Mouse (Mus musculus) layer of hippocampus, adult 18-20 months (tissue): ENCODE results near the gene Ap1g2. TPM values are rescaled to one million over a fixed set of nuclear protein-coding genes. Genes with fewer than 3 reads are reported as not detected.

Experiments used
- DNase-seq, 2 experiments: peaks; one replicate each; pipeline ENCODE4 v3.0.0; 2022; ENCODE audit warnings: low spot score in 2 of 2
- total RNA-seq, 2 experiments: library from RNA; stranded (reverse); gene quantifications; 2 replicates each; pipeline ENCODE4 v1.2.3; 2021

Gene Ap1g2
- total RNA-seq, 2 experiments from 2014 or later, result 11.3 to 14.9 TPM

DNA sequence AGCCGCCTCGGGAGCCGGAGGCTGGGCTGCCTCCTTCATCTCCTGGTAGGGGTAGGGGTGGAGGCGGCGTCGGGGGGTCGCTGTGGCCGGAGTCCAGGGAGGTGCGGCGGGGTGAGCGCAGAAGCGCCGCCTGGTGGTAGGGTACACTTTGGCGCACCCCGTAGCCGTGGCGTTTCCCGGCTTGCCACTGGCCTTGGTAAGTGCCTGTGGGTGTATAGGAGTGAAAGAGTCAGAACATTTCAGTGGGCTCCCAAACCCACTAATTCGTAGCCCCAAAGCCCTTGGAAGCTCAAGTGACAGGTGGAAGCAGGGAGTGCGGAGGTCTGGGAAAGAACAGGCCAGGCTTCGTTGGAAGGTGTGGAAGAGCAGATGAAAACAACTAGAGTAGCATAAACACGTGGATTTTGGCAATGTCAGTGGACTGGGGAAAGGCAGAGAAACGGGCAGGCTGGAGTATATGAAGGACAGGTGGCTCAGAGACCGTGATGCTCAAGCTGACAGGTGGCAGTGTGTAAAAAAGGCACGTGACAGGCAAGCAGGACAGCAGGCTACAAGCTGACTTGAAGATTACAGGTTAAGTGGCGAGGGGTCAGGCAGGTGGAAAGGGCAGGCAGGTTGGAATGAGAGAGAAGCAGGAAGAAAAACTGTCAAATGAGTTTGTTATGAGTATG lies 7.7 kb upstream of the Ap1g2 start:
- no peak for DNase-seq

DNA sequence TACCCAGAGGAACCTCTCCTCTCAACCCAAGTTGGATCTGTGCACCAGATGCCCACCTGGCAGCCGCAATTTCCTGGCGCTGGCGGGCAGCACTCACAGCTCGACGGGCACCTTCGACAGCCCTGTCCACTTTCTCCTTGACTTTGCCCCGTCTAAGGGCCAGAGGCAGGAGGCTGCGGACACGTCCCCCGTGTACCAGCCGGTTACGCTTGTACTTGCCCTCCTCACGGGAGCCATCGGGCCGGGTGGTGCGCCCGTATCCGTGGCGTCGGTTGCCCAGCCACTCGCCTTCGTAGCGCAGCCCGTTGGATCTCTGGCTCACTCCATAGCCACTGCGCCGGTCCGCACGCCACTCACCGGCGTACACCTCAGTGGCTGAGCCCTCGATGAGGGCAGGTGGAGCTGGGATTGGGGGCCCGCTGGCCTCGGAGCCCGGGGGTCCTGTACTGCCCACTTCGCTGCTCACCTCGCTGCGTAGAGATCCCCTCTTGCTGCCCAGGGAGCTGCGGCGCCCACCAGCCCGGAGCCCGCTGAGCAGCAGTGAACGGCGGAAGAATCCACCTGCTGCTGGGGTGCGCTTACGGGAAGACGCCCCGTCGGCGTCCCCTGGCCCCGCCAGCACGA lies 7.1 kb upstream of the Ap1g2 start:
- DNase-seq, result no peak

DNA sequence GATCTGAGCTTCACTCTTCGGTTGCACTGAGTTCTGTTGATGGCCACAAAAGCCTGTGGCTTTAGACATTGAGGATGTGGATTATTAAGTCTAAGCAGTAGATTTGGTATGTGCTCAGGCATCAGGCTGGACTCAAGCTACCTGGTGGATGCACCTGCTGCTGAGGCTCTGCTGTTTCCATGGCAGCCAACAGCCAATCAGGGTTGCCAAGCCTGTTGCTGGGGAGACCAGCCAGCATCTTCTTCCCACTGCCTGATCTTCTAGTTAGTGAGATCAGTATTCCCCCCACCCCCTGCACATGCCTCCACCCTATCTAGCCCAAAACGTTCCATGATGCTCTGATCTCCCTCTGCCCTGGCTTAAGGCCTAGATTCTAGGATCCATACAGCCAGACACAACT lies 5.3 kb upstream of the Ap1g2 start:
- DNase-seq, result no peak

DNA sequence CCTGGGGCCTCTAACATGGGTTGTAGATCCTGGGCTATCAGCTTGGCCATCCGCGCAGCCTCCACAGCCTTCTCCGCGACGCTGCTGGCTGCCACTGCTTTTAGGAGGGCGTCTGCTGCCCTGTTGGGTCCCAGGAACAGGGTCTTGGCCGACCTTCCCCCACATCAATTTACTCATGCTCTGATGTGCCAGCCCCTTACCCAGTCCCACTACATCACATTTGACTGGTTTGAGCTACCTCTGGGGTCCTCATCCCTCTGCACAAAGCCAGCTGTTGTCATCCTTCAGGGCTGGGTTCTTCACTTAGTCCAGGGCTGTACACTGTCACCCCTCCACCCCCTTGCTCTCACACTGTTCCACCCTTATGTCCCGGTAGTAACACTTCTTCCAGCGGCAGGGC lies 3.7 kb upstream of the Ap1g2 start:
- DNase-seq, result no peak

DNA sequence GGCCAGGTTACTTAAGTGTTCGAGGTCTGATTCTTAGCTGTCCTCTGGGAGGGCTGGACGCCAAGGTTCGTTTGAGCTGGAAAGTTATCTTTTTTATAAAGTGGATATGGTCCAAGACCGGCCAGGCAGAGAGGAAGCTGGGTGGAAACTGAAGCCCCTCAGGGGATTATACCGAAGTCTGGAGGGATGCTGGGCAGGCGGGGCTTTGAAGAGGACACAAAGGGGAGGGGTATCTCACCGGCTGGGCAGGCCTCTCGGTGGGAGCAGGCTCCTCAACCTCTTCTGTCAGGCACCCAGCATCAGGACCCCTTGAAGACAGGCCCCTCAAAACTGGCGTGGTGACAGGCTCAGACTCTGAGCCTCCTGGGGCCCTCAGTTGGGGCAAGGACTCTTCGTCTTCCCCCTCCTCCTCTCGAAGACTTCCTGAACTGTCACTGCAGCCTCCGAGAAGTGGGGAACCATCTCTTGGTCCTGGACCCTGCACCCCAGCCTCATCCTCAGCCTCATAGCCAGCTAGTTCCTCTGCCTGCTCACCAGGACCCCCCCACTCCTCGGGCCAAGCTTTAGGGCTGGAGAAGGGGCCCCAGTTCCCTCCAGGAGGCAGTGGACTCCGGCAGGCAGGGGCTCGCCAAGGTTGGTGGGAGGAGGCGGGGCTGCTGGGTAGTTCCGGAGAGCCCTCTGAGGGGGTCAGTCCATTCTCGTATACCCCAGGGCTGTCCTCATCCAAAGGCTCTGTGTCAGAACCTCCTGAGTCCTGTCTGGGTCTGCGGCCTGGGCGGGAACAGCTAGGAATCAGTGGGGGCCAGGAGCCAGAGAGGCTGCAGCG lies 2.9 kb upstream of the Ap1g2 start:
- DNase-seq, result no peak

DNA sequence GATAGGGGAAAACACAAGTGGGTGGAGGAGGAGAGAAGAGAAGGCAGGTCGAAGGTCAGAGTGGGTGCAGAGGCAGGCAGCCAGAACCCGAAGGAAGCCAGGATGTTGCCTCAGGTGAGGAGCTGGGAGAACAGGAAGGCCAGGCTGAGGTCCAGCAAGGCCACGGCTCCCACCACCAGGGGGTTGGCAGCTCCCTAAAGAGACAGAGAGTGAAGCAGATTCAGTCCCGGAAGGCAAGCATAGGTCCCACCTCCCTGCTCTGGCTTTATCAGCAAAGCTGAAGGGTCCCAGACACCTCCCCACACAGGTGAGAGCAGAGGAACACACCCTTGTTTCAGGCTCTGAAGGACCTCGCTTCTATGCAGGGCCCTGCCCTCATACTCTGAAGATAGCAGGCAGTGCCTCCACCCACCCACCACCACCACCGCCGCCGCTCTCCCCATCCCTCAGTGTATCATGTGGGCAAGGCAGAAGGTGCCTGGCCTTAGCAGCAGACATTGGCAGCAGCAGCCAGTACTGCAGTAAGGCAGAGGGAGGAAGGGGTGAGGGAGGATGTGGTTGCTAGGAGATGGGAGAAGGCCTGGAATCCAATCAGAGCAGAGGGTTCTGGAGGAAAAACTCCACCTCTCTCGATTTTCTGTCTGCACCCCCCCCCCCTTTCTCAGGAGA lies 1.9 kb upstream of the Ap1g2 start:
- DNase-seq, result peak; percentile 89 to 92

DNA sequence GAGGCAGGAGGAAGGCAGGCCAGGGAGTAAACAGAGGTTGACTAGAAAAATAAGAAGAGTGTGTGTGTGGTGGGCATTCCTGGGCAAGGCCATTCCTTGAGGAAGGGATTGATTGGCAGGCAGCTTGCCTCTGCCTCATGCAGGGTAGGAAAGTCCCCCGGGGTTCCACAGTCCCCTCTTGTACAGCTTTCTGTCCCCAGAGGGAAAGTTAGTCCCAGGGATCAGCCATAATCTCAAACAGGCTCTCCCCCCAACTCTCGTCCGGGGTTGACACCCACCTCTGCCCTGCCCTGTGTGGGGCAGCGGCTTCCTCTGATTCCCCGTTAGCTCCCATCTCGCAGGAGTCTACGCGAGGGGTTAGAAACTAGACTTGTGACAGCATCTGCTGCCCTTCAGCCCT lies 597 bp upstream of the Ap1g2 start:
- no peak for DNase-seq

DNA sequence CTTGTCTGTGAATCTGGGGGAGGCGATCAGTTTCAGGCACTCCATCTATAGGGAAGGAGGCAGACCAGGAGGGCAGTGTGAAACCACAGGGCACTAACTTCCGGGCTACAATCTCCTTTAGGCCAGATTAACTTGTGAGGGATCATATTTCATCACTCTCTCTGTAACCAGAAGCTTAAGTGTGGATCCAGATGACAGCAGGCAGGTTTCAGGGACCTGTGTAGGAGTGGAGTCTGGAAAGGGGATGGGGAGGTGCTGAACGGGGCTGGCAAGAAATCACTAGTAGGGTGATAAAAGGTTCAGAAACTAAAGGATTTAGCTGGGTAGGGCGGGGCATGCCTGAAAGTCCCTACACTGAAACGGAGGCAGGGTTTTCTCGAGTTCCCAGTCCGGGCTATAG lies 1.0 kb downstream of the Ap1g2 start:
- no peak for DNase-seq

DNA sequence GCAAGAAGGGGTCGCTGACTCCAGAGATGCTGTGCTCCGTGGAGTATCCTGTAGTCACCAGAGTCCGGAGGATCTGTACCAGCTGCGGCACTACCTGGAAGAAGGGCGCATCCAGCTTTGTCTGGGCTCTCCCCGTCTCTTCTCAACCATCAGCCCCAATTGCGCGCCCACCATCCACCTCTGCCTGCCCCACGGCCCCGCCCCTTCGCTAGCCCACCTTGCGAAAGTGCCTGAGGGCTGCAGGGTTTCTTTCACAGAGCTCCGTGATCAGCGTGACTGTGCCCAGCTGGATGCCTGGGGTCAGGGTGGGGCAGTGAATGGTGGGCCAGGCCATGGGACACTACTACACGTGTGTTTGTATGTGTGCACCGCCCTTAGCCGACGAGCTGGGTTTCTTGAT lies 2.0 kb downstream of the Ap1g2 start:
- DNase-seq, result no peak

DNA sequence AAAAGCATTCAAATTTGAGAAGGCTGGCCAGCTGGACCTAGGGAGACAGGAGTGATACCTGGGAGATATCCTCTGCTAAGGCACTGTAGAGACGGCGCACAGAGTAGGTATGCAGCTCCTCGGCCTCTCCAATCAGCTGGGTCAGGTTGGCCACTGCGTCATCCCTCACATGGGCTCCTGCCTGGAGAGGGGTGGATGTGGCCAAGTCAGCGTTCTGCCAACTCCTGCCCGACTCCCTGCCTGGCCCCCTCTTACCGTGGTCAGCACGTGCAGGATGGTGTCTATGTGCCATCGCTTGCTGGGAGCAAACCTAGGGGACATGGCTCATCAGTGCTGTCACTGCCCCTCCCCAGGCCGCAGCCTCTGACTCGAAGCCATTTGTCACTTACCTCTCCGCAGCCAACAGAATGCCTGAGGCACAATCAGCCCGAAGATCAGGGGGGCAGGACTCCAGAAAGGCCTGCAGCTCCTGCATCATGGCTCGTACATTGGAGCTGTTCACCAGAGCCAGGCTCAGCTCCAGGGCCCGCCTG lies 4.1 kb downstream of the Ap1g2 start:
- no peak for DNase-seq

DNA sequence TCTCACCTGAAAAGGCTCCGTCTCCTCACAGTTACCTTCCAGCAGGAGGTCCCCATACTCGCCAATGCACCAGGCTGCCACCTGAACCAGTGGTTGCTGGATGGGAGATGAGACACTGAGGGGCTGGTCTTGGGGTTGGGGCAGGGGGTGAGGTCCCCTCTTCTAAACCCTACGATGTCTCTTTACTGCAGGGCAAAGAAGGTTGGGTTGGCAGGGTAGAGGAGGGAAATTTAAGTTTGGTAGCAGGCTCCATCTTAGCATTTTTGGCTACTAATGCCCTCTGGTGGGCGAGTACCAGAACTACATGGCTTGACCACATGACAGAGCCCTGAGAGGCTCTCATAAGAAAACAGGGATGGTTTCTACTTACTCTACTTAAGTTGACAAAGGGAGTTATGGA lies 4.8 kb downstream of the Ap1g2 start:
- peak in 1 of 2 experiments; percentile 84 for DNase-seq

DNA sequence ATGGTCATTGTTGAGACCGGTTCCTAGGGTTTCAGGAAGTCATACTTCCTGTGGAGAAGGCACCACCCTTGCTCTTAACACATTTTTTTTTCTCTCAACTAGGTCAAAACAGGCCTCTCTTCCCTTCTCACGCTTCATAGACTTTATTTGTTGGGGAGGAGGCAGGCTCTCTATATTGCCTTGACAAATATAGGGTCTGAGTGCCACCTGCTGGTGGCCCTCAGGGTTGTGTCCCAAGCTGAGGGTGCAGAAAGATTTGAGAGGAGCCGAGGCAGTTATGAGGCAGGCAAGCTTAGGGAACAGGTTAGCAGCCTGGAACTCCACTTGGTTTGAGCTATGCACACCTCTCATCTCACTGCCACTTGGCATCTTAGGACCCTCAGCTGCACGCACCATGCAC lies 8.3 kb downstream of the Ap1g2 start:
- DNase-seq, result no peak

DNA sequence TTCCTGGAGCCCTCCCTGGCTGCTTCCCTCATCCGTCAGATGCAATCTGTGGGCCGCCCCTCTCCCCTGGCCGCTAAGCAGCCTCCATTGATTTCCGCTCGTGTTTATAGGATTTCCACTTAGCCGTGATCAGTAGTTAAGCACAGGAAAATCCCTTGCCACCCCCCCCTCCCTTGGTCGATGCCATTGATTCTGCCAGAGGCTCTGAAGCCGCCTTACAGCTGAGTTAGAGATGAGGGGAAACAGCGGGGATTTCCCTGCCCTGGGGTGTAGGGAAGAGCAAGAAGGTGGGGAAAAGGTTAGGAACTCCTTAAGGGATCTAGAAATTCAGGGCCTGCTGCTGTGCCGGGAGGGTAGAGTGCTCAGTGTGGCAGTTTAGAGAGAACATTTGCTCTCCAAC lies 8.7 kb downstream of the Ap1g2 start:
- DNase-seq, result no peak

DNA sequence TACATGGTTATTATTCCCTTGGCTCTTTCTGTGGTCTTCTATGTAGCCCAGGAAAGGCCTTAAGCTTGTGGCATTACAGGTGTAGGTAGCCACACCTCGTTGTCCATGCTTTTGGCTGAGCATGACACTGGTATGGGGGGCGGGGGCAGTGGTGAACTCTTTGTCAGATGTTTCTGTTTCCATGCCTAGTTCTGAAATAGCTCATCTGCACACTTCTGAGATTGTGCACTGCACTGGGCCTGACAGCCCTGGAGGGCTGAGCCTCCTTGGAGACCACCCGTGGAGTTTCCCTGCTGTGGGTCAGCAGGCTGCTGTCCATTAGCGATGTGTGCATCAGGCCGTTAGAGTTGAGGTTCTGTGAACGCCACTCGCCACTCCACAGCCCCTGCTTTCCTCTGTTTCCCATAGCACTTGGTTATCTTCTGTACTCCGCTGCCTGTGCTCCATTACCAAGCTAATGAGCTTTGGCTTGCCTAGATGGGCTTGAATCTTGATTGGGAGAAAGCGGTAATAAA lies 9.8 kb downstream of the Ap1g2 start:
- DNase-seq, result no peak

DNA sequence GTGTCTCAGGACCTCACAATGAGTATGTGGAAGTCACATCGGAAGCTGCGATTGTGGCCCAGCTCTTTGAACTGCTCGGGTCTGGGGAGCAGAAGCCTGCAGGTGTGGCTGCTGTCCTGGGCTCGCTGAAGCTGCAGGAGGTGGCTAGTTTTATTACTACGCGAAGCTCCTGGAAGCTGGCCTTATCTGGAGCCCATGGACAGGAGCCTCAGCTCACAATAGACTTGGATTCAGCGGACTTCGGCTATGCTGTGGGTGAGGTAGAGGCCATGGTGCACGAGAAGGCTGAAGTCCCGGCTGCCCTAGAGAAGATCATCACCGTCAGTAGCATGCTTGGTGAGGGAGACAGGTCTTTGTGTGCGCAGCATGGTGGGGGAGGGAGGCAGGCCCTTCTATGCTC lies 10.7 kb downstream of the Ap1g2 start:
- DNase-seq, result no peak

DNA sequence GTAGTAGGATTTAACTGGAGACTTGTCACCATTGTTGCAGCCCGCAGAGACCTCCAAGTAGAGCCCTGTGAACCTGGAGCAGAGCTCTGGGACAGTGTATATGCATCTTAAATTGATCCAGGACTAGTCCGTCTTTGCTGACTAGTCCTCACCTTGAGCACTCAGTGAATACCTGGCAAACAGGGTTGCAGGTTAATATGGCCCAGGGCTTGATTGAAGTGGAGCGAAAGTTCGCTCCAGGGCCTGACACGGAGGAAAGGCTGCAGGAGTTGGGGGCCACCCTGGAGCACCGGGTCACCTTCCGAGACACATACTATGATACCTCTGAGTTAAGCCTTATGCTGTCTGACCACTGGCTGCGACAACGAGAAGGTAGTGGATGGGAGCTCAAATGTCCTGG lies 11.1 kb downstream of the Ap1g2 start:
- DNase-seq, result no peak

DNA sequence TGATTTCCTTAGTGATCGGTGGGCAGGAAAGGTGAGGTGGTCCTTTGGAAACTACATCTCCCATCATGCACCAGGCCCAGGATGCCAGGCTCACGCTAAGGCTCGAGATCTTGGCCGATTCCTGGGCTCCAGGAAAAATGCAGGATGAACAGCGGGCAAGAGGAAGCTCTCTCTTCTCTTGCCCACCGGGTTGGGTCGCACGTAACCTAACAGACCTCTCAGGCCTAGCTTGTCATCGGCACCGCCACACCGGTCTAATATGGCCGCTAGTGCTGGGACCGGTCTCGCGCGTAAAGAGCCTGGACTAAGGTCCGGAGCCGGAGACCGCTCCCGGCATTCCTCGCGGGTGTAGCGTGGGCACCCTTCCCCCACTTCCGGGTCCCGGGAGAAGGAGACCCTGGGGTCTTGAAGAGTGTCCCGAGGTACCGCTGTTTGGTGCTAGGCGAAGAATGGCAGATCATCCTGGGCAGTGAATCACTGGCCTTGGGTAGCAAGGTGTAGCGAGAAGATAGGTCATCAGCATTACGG lies 11.6 kb downstream of the Ap1g2 start, which contains the start of gene Thtpa:
Thtpa (plus strand) TSS at position 81 of the 528 bp plus-strand sequence.
- peak; percentile 75 to 83 for DNase-seq

DNA sequence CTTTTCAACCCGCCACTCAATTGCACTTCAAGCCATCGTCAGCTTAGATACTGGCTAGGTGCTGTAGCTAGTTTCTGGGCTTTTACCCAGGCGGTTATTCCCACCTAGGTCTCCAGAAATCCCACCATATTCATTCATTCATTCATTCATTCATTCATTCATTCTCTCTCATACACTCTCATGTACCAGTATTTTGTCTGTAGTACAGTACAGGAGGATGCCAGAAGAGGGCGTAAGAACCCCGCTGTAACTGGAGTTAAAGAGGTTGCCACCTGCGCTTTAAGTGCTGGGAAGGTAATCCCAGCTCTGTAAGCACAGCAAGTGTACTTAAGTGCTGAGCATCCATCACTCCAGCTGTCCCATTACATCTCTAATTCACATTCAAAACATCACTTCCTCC lies 12.5 kb downstream of the Ap1g2 start:
- DNase-seq, result no peak

DNA sequence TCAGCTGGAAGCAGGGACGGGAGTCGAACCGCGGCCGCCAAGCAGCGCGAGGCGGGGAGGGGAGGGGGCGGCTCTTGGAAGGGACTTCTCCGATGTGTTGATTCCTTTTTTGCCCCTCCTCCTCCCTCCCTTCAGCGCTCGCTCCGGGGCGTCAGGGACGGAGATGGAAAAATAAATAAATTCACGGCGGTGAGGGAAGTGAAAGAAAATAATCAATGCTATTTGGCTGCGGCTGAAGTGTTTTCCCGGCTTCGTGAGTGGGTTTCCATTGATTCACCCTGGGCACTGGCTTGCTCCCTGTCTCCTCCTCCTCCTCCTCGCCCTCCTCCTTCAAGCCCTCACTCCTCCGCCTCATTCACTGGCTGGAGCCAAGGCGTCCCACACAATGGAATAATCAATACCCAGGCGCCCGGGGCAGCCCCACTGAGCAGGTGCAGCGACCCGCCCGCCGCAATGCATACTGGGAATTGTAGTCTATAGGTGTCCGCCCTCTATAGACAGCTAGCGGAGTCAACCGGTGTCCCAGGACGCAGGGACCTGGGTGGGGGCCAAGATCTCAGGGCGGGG lies 14.3 kb downstream of the Ap1g2 start, which contains the start of gene Zfhx2:
Zfhx2 (minus strand) TSS at position 314 of the 567 bp plus-strand sequence.
- DNase-seq, result peak; percentile 96 to 98

DNA sequence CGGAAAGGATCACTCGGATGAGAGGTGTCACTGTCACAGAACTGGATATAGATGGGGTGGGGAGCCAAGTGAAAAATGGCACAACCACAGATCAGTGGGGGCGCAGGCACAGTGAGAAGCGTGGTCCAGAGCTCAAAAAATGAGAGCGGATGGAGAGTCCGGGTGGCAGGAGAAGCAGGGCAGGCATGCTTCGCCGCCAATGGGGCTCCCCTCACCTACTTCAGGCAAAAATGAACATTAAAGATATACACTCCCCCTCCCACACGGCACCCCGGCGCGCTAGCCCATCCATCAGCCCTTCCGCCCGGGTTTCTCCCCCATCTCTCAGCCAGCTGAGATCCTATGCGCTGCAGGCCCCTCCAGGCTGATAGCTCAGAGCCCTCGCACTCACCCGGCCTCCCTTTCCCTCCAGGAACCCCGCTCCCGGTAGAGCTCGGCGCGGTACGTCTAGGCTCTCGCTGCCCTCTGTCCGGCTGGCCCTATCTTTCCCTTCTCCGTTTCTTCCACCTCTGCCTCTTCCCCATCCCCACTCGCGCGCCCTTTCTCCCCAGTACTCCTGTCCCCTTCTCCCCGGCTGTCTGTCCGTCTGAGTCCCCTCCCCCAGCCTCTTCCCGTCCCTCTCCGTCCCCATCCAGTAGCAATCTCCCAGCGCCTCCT lies 15.1 kb downstream of the Ap1g2 start:
- DNase-seq, result no peak
